Mouse (Mus musculus): ENCODE data around the gene Gtf2ird1. TPM values are rescaled to one million over a fixed set of nuclear protein-coding genes. Genes with fewer than 3 reads are reported as not detected.
"Not testable (repeated sequence)": the region's sequence is repeated elsewhere in the genome, so short reads cannot be mapped to it uniquely, and the experiment has no call there.

Gtf2ird1 gene
- total RNA-seq, 4 experiments from 2014 or later: 46.0 to 93.0 (median 63.1) TPM

- no peak for DNase-seq
Measured at GRCm38 (mm10) chr5:134342503-134343205, 113.9 kb downstream of the Gtf2ird1 start.

- no peak for DNase-seq
Measured at GRCm38 (mm10) chr5:134341721-134342120, 114.8 kb downstream of the Gtf2ird1 start.

DNA sequence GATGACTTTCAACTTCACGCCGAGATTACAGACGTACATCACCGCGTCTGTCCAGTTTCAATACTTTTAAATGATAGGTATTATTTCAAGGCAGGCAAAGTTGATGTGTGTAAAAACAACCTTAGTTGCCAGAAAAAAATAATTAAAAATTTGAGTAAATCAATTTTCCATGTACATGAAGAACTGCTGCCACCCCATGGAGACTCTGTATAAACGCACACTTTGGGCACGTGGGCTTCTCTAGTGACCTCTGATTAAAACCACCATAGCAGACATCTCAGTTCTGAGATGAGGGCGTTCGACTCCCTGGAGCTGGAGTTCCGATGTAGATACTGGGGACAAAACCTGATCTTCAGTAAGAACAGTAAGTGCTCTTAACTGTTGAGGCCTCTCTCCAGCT, 115.2 kb downstream of the Gtf2ird1 start:
- DNase-seq: no peak

DNA sequence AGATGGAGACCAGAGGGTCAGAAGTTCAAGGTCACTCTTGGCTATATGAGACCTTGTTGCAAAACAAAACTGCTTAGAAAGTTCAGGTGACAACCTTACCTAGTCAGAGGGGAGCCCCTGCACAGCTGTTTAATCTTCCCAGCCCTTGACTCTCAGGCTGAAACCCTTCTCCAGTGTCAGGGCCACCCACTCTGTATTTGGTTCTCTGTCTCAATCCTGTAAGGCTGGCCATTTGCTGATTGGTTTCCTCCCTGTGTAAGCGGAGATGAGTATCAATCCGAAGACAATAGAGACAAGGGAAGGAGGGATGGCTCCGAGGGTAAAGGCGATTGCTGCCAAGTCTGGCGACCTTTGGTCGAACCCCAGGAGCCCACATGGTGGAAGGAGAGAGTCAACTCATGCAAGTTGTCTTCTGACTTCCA, 116.4 kb downstream of the Gtf2ird1 start:
- no peak for DNase-seq

DNA sequence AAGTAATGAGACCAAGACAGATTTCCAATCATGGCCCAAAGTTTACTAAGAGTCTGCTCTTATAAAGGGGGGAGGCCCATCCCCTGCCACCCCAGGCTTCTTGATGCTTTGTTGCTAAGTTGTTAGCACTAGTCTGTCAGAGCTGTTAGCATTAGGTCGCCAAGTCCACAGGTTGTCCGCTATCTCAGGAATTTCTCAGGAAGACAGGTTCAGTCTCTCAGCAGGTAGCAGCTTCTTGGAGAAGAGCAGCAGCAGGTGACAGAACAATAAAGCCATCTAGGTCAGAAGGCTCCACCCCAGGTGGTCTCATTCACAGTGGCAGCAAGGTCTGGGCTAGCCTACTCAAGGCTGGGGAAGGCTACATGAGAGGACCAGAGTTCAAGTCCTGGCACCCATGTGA, 119.5 kb downstream of the Gtf2ird1 start:
- DNase-seq: not testable (repeated sequence)

DNA sequence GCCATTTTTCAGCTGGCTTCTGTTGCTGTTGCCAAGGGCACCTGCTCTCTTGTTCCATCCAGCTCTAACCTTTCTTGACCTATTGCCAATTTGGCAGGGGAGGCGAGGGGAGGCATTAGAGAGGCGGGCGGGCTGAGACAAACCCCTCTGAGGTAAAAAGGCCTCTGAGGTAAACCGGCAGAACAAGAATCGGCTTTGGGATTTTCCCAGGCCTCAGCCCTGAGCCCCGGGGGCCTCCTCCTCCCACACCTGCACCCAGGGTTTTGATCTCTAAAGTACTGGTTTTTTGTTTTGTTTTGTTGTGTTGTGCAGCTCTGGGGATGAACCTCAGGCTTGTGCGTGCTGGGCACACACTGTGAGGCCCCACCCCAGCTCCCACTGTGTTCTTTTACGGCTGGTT, 123.8 kb downstream of the Gtf2ird1 start:
- DNase-seq: no peak

GRCm38 (mm10) chr5:134330082-134330481, 126.4 kb downstream of the Gtf2ird1 start:
- no peak for DNase-seq

DNA sequence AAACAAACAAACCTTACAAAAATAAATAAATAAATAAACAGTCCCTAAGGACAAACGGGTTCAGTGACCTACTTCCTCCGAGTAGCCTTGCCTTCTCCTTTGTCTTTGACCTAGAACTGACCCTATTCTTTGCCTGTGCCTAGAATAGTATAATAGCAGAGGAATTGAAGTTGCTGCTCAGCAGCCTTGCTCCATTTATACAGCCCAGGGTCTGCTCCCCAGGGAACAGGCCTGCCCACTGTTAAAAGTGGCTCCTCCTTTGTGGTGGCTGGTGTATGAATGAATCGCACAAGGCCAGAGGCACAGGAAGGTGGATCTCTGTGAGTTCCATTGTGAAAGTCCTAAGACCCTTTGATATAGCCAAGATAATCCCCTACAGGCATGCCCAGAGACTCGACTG, 127.2 kb downstream of the Gtf2ird1 start:
- DNase-seq: no peak

DNA sequence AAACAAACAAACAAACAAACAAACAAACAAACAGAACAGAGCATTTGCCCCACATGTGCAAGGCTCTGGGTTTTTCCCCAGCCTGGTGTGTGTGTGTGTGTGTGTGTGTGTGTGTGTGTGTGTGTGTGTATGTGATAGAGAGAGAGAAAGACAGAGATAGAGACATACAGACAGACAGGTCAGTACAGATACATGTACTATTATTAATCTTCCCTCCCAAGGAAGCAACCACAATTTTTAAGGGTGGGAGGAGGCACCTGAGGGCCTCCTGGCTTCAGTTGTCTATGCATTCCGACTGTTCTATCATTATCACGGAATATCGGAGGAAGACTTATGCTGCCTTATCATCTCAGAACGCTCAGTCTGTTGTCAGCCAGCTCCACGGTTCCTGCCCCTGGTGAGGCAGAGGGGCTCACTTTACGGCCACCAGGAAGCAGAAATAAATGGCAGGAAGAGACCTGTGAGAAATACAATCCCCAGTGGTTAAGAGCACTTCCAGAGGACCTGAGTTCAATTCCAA, 128.0 kb downstream of the Gtf2ird1 start:
- DNase-seq: no peak

- no peak for DNase-seq
Measured at GRCm38 (mm10) chr5:134325856-134326566, 130.5 kb downstream of the Gtf2ird1 start.

GRCm38 (mm10) chr5:134323869-134324268, 132.6 kb downstream of the Gtf2ird1 start:
- DNase-seq: no peak

DNA sequence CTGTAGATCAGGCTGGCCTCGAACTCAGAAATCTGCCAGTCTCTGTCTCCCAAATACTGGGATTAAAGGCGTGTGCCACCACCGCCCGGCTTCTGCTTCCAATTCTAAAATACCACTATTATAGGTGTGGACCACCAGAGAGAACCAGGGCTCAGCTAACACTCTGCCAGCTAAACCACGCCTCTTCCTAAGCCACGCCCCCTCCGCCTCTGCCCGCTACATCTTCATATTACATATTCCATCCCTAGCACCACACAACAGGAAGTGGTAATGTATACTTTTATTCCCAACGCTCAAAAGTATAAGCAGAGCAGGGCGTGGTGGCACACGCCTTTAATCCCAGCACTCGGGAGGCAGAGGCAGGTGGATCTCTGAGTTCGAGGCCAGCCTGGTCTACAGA, 133.2 kb downstream of the Gtf2ird1 start:
- DNase-seq: no peak

DNA sequence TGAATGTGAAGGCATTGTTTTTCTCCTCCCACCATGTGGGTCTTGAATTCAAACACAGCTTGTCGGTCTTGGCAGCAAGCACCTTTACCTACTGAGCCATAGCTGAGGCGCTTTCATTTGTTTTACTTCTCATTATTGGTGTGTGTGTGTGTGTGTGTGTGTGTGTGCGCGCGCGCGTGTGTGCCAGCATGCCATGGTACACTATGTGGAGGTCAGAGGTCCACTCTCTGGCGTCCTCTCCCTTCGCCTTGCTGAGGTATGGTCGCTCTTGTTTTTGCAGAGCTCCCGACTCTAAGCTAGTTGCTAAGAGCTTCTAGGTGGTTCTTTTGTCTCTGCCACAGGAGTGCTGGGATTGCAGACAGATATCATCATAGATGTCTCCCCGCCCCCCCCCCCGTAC, 134.2 kb downstream of the Gtf2ird1 start:
- DNase-seq: no peak

DNA sequence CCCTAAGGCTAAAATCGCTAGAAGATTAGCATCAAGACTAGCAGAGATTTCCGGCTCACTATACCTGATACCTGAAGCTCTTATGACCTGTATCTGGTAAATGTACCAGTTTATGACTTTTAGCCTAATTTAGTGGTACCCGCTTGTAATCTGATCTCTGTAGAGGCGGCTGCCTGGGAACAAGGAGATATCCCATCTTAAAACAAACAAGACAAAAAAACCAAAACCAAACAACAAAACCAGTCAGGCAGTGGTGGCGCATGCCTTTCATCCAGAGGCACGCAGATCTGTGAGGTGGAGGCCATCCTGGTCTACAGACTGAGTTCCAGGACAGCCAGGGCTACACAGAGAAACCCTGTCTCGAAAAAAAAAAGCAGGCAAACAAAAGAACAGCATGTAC, 134.8 kb downstream of the Gtf2ird1 start:
- DNase-seq: no peak

- DNase-seq: no peak
Measured at GRCm38 (mm10) chr5:134318903-134319302, 137.6 kb downstream of the Gtf2ird1 start.

GRCm38 (mm10) chr5:134316721-134317120, 139.8 kb downstream of the Gtf2ird1 start:
- peak; percentile 53 for DNase-seq

- DNase-seq: peak; percentile 72
Measured at GRCm38 (mm10) chr5:134315623-134316350, 140.7 kb downstream of the Gtf2ird1 start.

GRCm38 (mm10) chr5:134314688-134315622, 141.6 kb downstream of the Gtf2ird1 start, which contains the start of gene Gtf2i:
Gtf2i (minus strand) TSS chr5:134314760.
- peak; percentile 97 for DNase-seq

DNA sequence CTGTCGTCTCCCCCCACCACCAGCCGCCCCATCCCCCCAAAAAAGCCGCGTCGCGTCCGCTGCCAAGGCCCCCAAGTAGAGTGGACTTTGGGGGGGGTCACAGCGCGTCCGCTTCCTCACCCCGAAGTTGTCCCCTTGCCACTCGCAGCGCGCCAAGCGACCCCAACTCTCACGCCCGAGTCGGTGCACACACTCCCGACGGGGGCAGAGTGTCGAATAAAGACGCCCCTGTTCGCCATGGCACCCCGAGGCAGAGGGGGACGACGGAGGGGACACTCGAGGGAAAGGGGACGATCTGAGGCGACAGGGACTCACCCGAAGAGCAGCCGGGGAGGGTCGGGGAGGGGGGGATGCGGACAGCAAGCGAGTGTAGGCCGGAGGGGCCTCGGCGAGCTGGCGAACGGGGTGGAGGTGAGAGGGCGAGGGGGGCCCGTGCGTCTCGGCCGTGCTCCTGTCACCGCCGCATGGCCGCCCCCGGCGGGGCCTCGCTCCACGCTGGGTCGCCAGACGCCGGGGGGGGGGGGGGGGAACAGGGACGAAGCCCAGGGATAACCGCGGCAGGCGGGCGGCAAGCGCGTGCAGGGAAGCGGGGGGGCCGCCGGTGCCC, 142.3 kb downstream of the Gtf2ird1 start:
- no peak for DNase-seq

GRCm38 (mm10) chr5:134313451-134314067, 143.0 kb downstream of the Gtf2ird1 start:
- peak; percentile 96 for DNase-seq

Data from adrenal gland, adult 8-10 months (tissue).